Mouse (Mus musculus): ENCODE data around the gene Smim7.

Smim7 gene

GRCm38 (mm10) chr8:72570633-72571610 is at the start of gene Smim7:
Gene Smim7 (minus strand): TSS chr8:72571088.
- DNase-seq (ENCODE audit: low read depth, low spot score) = peak; percentile 98

- DNase-seq (ENCODE audit: low read depth, low spot score) = no peak
Measured at GRCm38 (mm10) chr8:72590198-72590597, 19.3 kb upstream of the Smim7 start.

- peak; percentile 87 for DNase-seq (ENCODE audit: low read depth, low spot score)
Measured at GRCm38 (mm10) chr8:72589286-72589685, 18.4 kb upstream of the Smim7 start.

- DNase-seq (ENCODE audit: low read depth, low spot score) = no peak
Measured at GRCm38 (mm10) chr8:72588865-72589264, 18.0 kb upstream of the Smim7 start.

GRCm38 (mm10) chr8:72587806-72588205 is 16.9 kb upstream of the Smim7 start:
- DNase-seq (ENCODE audit: low read depth, low spot score) = no peak

- DNase-seq (ENCODE audit: low read depth, low spot score) = no peak
Measured at GRCm38 (mm10) chr8:72584390-72584789, 13.5 kb upstream of the Smim7 start.

GRCm38 (mm10) chr8:72583056-72583771 is 12.3 kb upstream of the Smim7 start:
- no peak for DNase-seq (ENCODE audit: low read depth, low spot score)

- no peak for DNase-seq (ENCODE audit: low read depth, low spot score)
Measured at GRCm38 (mm10) chr8:72579374-72579773, 8.5 kb upstream of the Smim7 start.

GRCm38 (mm10) chr8:72577941-72578340 is 7.1 kb upstream of the Smim7 start:
- no peak for DNase-seq (ENCODE audit: low read depth, low spot score)

GRCm38 (mm10) chr8:72577266-72577665 is 6.4 kb upstream of the Smim7 start:
- DNase-seq (ENCODE audit: low read depth, low spot score) = no peak

GRCm38 (mm10) chr8:72575915-72576314 is 5.0 kb upstream of the Smim7 start:
- no peak for DNase-seq (ENCODE audit: low read depth, low spot score)

- DNase-seq (ENCODE audit: low read depth, low spot score) = no peak
Measured at GRCm38 (mm10) chr8:72573450-72573849, 2.6 kb upstream of the Smim7 start.

GRCm38 (mm10) chr8:72572507-72572906 is 1.6 kb upstream of the Smim7 start:
- no peak for DNase-seq (ENCODE audit: low read depth, low spot score)

GRCm38 (mm10) chr8:72571611-72572473 is 954 bp upstream of the Smim7 start, which contains the start of gene Tmem38a:
Gene Tmem38a (plus strand): TSS chr8:72572055.
- DNase-seq (ENCODE audit: low read depth, low spot score) = peak; percentile 55

GRCm38 (mm10) chr8:72565970-72566369 is 4.9 kb downstream of the Smim7 start:
- no peak for DNase-seq (ENCODE audit: low read depth, low spot score)

GRCm38 (mm10) chr8:72561111-72561689 is 9.7 kb downstream of the Smim7 start:
- DNase-seq (ENCODE audit: low read depth, low spot score) = no peak

GRCm38 (mm10) chr8:72555770-72556169 is 15.1 kb downstream of the Smim7 start:
- DNase-seq (ENCODE audit: low read depth, low spot score) = no peak

GRCm38 (mm10) chr8:72549314-72549892 is 21.5 kb downstream of the Smim7 start:
- no peak for DNase-seq (ENCODE audit: low read depth, low spot score)

GRCm38 (mm10) chr8:72548644-72549313 is 22.1 kb downstream of the Smim7 start:
- DNase-seq (ENCODE audit: low read depth, low spot score) = no peak

All from telencephalon, adult 2 months (tissue).